Mouse (Mus musculus) urinary bladder, postnatal 36 days (tissue): ENCODE data around the gene Dlgap5.

Source experiments
- DNase-seq, 2 experiments: peaks; one replicate each; pipeline ENCODE4 v3.0.0; 2022; ENCODE audit warnings: low spot score in 2 of 2, mixed read lengths in 1 of 2

Gene Dlgap5

DNA sequence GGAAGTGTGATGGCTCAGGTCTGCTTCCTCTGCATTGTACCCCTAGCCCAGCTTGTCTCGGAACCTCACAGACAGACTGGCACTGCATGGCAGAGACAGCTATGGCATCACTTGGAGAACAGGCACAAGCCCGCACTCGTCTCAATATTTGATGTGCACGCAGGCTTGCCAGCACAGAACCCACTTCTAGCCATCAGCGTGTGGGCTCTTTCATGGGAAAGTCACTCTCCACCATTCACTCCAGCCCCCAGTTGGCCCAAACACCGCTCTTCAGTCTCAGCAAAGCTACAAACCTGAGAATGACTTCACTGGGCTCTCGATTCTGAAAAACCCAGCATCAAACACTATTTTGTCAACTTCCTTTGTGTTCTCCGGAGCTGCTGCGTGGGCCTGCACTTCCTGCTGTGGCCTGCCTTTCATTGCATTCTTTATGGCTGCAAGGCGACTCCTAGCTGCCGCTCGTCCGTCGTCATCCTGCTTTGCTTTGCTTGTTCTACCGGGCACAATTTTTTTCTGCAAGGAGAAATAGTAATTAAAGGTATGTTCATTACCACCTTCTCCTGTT, 22.7 kb downstream of the Dlgap5 start:
- peak; percentile 33 to 43 for DNase-seq

DNA sequence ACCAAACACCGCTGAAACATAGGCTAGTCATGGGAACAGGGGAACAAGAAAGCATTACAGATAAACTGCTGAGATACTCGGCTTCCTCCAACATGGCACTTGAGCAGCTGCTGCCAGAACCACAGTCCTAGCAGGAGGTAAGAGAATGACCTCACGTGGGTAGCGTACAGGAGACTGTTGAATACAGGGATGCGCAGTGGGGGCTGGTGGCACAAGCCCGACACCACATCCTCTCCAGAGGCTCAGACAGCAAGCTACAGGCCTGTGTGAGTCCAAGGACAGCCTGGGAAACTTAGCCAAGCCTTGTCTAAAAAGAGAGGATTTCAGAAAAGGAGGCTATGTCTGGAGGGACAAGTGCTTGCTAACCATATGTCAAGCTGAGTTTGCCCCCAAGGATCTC, 23.2 kb downstream of the Dlgap5 start:
- no peak for DNase-seq

GRCm38 (mm10) chr14:47393354-47394094, 24.7 kb downstream of the Dlgap5 start:
- no peak for DNase-seq

DNA sequence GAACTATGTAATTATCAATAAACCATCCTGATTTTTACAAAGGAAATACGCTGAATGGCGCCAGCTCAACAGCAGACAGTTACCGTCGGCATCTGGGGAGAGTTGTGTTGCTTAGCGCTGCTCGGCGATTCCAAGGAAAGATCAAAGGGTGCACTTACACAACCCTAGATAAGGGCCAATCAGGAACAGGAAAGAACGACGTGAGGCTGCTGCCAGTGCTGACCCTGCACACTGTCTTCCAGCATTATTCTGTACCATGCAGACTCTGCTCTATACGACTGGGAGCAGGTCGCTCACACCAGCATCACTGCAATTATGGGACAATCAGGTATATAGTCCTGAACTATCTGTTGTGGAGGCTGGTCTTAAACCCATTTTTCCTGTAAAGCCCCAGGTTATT, 32.1 kb downstream of the Dlgap5 start:
- DNase-seq, result no peak

GRCm38 (mm10) chr14:47384653-47385052, 33.6 kb downstream of the Dlgap5 start:
- DNase-seq, result peak in 1 of 2 experiments; percentile 24

DNA sequence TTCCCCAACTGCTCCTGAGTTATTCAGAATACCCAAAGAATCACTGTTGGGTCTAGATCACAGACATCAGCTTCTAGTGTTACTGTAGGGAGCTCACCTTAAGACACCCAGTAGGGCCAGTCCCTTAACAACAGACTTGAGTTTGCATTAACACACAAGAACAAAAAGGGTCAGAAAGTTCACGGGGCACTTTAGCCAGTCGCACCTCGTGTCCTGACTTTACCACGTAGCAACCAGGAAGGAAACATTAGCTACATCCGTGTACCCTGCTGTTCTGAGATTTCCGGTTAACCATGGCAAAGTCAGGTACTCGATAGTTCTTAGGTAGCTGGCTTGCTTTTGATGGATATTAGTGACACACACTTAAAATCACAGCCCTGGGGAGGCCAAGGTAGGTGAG, 34.3 kb downstream of the Dlgap5 start:
- DNase-seq, result no peak

- DNase-seq, result peak in 1 of 2 experiments; percentile 30
Measured at GRCm38 (mm10) chr14:47378336-47378735, 39.9 kb downstream of the Dlgap5 start.

GRCm38 (mm10) chr14:47376526-47376925, 41.7 kb downstream of the Dlgap5 start:
- no peak for DNase-seq

- peak; percentile 75 to 77 for DNase-seq
Measured at GRCm38 (mm10) chr14:47373728-47374678, 44.2 kb downstream of the Dlgap5 start.

DNA sequence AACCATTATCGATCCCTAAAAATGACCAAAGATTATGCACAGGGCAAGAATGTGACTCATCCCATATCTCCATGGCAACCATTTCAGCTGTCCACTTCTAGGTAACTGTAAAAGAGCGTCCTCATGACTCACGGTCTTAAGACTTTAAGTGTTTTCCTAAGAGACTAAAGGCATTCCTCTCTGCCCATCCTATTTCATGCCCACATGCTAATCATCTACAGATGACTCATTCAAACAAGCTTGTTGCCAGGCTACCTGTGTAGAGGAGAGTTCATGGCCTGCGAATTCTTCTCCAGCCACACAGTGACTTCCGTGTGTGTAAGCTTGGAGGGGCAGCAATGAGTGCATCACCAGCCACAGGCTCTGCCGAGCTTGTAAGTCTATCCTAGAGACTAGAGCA, 46.5 kb downstream of the Dlgap5 start:
- DNase-seq, result peak; percentile 43 to 51

DNA sequence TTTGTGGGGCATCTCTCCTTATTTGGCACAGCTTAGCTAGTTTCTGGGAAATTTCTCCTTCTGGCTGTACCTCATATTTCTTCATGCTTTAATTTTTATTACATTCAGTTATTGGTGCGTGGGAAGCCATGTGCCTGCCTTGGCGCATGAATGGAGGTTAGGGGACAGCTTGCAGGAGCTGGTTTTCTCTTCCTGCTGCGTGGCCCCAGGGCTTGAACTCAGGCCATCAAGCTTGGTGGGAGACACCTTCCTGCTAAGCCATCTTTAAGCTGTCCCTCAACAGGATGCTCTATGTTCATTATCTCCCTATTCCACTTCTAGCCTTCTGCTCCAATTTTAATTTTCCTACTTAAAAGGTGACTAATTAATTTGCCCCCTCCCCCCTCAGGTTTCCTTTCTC, 47.4 kb downstream of the Dlgap5 start:
- no peak for DNase-seq

DNA sequence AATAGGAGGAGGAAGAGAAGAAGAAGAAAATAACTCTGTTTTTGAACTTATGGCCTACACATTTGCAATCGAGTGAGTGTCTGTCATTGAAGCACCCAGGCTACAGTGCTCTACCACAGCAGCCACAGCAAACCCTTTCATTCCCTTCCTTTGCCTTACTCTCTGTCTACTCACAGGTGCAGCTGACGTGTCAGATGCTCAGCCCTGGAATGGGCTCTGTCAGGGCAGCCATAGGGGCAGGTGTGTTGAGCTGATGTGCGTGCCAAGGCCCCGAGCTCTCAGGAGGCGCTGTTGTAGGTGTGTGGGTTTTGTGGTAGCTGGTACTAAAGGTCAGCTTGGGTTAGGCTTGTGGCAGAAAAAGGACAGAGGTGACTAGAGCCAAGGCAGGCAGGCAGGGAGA, 48.5 kb downstream of the Dlgap5 start:
- no peak for DNase-seq

GRCm38 (mm10) chr14:47367461-47367860, 50.7 kb downstream of the Dlgap5 start, which contains the start of gene Lgals3:
Gene Lgals3, plus strand, starts transcription at chr14:47367751.
- peak in 1 of 2 experiments; percentile 48 for DNase-seq

DNA sequence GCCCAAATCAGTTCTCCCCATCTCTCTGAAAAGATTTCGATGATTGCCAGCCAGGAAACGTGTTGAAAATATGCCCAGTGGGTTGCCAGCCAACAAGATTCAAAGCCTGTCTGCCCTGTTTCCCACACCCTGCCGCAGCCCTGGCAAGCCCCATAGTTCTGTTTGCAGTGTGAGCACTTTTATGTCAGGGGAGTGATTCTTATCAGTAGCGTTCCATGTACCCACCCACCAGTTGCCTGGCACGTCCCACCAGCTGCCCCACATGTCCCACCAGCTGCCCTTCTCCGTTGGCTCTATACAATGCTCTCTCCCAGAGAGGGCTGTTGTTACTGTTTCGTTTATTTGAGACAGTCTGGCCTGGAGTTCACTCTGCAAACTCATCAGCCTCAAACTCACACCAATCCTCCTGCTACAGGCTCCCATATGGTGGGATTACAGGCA, 51.3 kb downstream of the Dlgap5 start:
- DNase-seq, result peak; percentile 65 to 79

- peak; percentile 45 to 51 for DNase-seq
Measured at GRCm38 (mm10) chr14:47364742-47365449, 53.3 kb downstream of the Dlgap5 start.

DNA sequence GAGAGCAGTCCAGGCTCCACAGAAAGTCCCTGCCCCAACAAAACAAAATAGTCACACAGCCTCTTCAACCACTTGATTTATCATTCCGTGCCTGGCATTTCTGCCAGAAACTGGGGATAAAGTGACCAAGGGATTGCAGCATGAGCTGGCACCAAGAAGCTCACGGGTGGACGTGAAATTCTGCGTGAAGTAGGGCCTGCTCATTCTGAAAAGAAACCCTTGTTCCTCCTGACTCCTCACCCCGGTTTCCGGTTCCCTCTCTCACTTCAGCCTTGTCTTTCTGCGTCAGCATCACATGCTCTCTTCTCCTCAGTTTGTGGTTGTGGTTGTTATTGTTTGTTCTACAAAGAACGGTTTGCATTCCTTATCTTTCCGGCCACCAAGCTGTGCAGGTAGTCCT, 56.3 kb downstream of the Dlgap5 start:
- DNase-seq, result no peak

- DNase-seq, result no peak
Measured at GRCm38 (mm10) chr14:47361418-47361817, 56.8 kb downstream of the Dlgap5 start.

DNA sequence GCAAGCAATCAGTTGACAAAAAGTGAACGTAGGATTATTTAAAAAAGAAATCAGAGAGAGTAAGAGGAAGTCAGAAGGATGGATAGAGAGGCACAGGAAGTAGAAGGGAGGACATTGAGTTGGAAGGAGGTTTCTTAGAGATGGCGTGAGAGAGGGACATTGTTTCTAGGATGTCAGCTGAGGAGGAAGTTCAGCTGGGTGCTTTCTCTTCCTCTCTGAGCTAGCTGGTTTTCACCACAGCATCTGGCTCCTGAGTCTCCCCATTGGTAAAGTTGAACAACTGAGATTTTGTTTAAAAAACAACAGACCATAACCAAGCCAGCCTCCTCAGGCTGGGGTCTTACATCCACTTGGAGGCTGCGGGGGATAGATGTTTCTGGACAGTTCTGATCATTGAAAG, 58.6 kb downstream of the Dlgap5 start:
- no peak for DNase-seq

- DNase-seq, result no peak
Measured at GRCm38 (mm10) chr14:47356622-47357021, 61.6 kb downstream of the Dlgap5 start.

DNA sequence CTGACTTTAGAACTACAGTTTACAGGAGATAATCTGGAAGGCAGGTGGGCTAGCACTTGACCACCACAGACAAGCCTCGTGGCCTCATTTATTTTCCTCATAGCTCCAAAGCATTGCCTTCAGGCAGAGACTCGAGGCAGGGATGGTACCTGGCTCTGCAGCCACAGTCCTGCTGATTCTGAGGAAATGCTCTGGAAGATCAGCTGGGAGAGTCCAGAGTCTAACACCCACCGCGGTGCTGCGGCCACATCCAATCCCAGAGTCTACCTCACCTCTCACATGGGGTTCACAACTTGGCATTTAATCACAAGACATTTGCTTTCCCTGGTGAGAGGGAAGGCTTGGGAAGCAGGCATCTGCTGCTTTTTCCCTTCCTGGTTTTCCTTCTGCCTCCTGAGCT, 63.3 kb downstream of the Dlgap5 start:
- DNase-seq, result no peak

- peak; percentile 75 to 79 for DNase-seq
Measured at GRCm38 (mm10) chr14:47354111-47354577, 64.1 kb downstream of the Dlgap5 start.
